Mouse (Mus musculus): Measurements from ENCODE around the gene Gm10118.

DNA sequence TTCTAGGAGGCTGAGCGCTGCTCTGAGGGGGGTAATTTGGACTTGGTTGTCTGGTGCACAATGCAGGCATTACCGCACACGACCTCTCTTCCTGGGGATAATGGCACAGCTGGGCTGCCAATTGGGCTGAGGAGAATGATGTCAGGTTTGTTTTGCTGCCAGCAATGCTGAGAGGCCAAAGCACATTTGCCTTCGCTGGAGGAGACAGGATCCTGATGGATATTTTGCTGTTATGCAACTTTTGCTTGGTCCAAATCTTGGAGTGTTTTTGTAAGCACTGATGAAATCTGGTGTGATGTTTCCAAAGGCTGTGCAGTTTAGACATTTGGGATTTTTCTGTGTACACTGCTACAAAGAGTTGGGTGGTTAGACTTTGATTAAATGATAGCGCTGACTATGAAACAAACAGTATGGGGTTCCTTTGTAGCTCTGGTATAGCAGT, 46.8 kb downstream of the Gm10118 start:
- TF ChIP-seq POLR2A (IDR thresholded peaks at IDR 0.05; ENCODE audit: insufficient read length, low read depth) (no peak), CEBPB (IDR thresholded peaks at IDR 0.05; ENCODE audit: insufficient read depth, poor library complexity, severe bottlenecking) (no peak), POLR2AphosphoS2 (IDR thresholded peaks at IDR 0.05; ENCODE audit: insufficient read length, low read depth) (no peak), TCF12 (IDR thresholded peaks at IDR 0.05; ENCODE audit: insufficient read depth, poor library complexity, severe bottlenecking) (no peak), E2F4 (IDR thresholded peaks at IDR 0.05; ENCODE audit: insufficient read depth) (no peak), REST (IDR thresholded peaks at IDR 0.05; ENCODE audit: insufficient read depth, insufficient read length) (no peak)
